Mouse (Mus musculus): Measurements from ENCODE around the gene Bend6.

Bend6 gene

DNA sequence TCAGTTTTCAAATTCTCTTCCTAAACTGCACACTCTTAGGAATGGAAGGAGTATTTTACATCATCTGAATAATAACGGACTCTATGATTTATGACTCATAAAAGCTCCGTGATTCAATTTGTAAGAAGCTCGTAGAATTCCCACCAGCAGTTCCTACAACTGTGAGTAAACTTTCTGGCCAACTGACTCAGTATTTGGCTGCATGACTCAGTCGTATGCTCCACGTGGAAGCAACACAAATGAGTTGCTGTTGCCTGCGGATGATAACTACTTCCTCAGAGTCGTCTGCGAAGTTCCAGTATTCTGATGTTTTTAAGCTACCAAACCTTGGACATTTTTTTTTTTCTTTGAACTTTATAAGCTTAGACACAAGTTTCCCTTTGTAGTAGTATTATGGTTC is 7.4 kb downstream of the Bend6 start:
- Histone ChIP-seq H3K4me1 (replicated peaks; ENCODE audit: low read depth, low read length) (peaks cover 31% of the 10 kb centered on the region), H3K27me3 (ENCODE audit: insufficient read depth, low read length) (no peaks in the 10 kb centered on the region; the same call in 1 of the 2 replicates), H3K4me3 (replicated peaks; ENCODE audit: low read length) (no peak overlapping the region), H3K9me3 (ENCODE audit: low read length) (no peaks in the 10 kb centered on the region), H3K36me3 (ENCODE audit: insufficient read depth, low read length) (no peaks in the 10 kb centered on the region)
- TF ChIP-seq CTCF (conservative IDR thresholded peaks at IDR 0.05; ENCODE audit: low read length) (no peak), NANOG (IDR thresholded peaks at IDR 0.05; ENCODE audit: borderline replicate concordance, low read length) (no peak), POU5F1 (IDR thresholded peaks at IDR 0.05; ENCODE audit: borderline replicate concordance, low read length) (no peak)

DNA sequence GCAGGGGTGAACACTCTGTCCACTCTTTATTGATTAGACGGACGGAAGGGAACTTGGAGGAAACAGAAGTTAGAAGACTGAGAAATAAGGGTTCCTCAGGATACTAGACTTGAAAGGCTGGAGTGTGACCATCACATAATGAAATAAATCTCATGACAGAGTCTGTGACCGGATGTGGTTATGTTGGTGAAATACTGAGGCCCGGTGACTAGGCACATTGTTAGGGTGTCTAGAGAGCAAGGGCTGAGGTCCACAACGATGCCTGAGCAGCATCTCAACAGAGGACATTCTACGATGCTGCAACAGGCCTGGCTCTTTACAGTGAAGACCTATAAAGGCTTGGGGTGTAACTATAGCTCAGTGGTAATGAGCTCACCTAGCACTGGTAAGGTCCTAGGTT is 9.2 kb downstream of the Bend6 start:
- Histone ChIP-seq H3K9me3 (ENCODE audit: low read length) (no peaks in the 10 kb centered on the region), H3K27me3 (ENCODE audit: insufficient read depth, low read length) (no peaks in the 10 kb centered on the region), H3K4me1 (replicated peaks; ENCODE audit: low read depth, low read length) (peaks cover 18% of the 10 kb centered on the region), H3K36me3 (ENCODE audit: insufficient read depth, low read length) (no peaks in the 10 kb centered on the region), H3K4me3 (replicated peaks; ENCODE audit: low read length) (no peak overlapping the region)
- TF ChIP-seq CTCF (conservative IDR thresholded peaks at IDR 0.05; ENCODE audit: low read length) (no peak), POU5F1 (IDR thresholded peaks at IDR 0.05; ENCODE audit: borderline replicate concordance, low read length) (no peak), NANOG (IDR thresholded peaks at IDR 0.05; ENCODE audit: borderline replicate concordance, low read length) (no peak)

DNA sequence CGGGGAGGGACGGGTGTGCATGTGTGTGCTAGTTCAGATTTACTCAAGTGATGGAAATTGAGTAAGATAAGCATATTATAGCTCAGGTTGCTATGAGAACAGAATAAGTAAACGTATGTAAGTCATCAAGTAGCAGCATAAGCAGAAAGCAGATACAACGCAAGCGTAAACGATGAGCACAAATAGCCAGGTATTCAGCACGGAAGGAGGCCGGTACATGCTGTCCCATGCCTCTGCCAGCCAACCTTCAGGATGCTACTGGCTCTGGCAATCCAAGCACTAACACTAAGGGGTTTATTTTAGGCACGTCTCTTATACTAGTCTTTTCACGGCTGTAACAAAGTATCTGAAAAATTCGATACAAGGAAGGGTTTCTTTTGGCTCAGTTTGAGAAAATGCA is 10.2 kb downstream of the Bend6 start:
- Histone ChIP-seq H3K4me3 (replicated peaks; ENCODE audit: low read length) (no peak overlapping the region), H3K36me3 (ENCODE audit: insufficient read depth, low read length) (no peaks in the 10 kb centered on the region), H3K9me3 (ENCODE audit: low read length) (no peaks in the 10 kb centered on the region), H3K27me3 (ENCODE audit: insufficient read depth, low read length) (0 out of 2 replicates have a peak, but pooled peaks cover under 1% of the 10 kb centered on the region), H3K4me1 (replicated peaks; ENCODE audit: low read depth, low read length) (peaks cover 9% of the 10 kb centered on the region)
- TF ChIP-seq POU5F1 (IDR thresholded peaks at IDR 0.05; ENCODE audit: borderline replicate concordance, low read length) (no peak), NANOG (IDR thresholded peaks at IDR 0.05; ENCODE audit: borderline replicate concordance, low read length) (no peak), CTCF (conservative IDR thresholded peaks at IDR 0.05; ENCODE audit: low read length) (no peak)

DNA sequence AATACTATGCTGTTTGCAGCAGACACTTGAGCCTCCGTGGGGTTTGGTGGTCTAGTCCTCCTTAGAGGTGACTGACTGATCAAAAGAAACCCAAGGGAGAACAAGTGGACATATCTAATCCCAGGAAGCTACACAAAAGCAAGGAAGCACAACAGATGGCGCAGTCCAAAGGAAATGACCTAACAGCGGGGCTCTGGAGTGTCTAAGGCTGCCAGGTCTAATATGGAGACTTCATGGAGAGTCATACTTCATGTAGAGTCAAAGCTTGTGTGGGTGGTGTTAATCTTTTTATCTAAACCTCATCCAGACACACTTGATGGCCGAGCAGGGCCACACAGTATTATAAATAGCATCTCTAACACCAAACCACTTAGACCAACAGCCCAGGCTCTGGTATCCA is 10.9 kb downstream of the Bend6 start:
- TF ChIP-seq NANOG (IDR thresholded peaks at IDR 0.05; ENCODE audit: borderline replicate concordance, low read length) (no peak), POU5F1 (IDR thresholded peaks at IDR 0.05; ENCODE audit: borderline replicate concordance, low read length) (no peak), CTCF (conservative IDR thresholded peaks at IDR 0.05; ENCODE audit: low read length) (no peak)
- no peak overlapping the region for H3K4me3 ChIP-seq (replicated peaks; ENCODE audit: low read length)
- no peaks in the 10 kb centered on the region for H3K36me3 ChIP-seq (ENCODE audit: insufficient read depth, low read length)
- peaks cover 10% of the 10 kb centered on the region for H3K4me1 ChIP-seq (replicated peaks; ENCODE audit: low read depth, low read length)
- H3K27me3 ChIP-seq (ENCODE audit: insufficient read depth, low read length): 0 out of 2 replicates have a peak, but pooled peaks cover 4% of the 10 kb centered on the region
- no peaks in the 10 kb centered on the region for H3K9me3 ChIP-seq (ENCODE audit: low read length)

DNA sequence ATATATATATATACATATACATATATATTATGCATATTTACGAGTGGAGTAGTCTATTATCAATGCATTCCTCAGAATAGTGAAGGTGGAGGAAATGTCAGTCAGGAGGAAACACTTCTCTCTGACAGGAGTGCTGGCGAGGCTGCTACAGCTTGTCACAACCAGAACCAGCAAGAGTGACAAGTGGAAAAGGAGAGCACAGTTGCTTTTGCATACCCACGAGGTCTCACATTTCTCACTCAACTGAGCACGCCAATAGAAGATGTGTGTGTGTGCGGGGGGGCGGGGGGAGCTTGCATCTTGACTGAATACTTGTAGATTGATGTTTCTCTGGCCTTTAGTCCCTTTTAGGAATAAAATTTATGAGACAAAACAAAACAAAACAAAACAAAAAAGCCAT is 11.5 kb downstream of the Bend6 start:
- no peak overlapping the region for H3K4me3 ChIP-seq (replicated peaks; ENCODE audit: low read length)
- H3K36me3 ChIP-seq (ENCODE audit: insufficient read depth, low read length): no peaks in the 10 kb centered on the region
- no peak for TF ChIP-seq NANOG (IDR thresholded peaks at IDR 0.05; ENCODE audit: borderline replicate concordance, low read length)
- TF ChIP-seq POU5F1 (IDR thresholded peaks at IDR 0.05; ENCODE audit: borderline replicate concordance, low read length): no peak
- no peak for TF ChIP-seq CTCF (conservative IDR thresholded peaks at IDR 0.05; ENCODE audit: low read length)
- no peaks in the 10 kb centered on the region for H3K9me3 ChIP-seq (ENCODE audit: low read length)
- peaks cover 10% of the 10 kb centered on the region for H3K4me1 ChIP-seq (replicated peaks; ENCODE audit: low read depth, low read length)
- H3K27me3 ChIP-seq (ENCODE audit: insufficient read depth, low read length): peaks cover 7% of the 10 kb centered on the region; the same call in 1 of the 2 replicates

DNA sequence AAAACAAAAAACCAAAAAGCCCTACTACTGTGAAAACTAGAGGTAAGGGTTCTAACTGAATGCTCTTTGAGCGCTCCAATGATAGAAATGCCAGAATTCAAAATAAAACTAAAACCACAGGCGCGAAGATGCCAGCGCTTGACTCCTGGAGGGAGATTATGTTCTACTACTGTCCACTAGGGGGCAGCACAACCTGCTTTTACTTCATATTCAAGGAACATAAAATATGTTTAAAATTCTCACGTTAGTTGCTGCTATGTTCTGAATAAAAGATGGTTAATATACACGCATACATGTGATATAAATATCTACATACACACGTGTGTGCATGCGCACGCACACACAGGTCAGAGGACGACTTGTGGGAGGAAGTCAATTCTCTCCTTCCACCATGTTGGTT is 14.8 kb downstream of the Bend6 start:
- Histone ChIP-seq H3K9me3 (ENCODE audit: low read length) (no peaks in the 10 kb centered on the region), H3K27me3 (ENCODE audit: insufficient read depth, low read length) (peaks cover 7% of the 10 kb centered on the region; the same call in 1 of the 2 replicates), H3K36me3 (ENCODE audit: insufficient read depth, low read length) (no peaks in the 10 kb centered on the region), H3K4me3 (replicated peaks; ENCODE audit: low read length) (no peak overlapping the region), H3K4me1 (replicated peaks; ENCODE audit: low read depth, low read length) (0 out of 2 replicates have a peak, but pooled peaks cover 3% of the 10 kb centered on the region)
- TF ChIP-seq NANOG (IDR thresholded peaks at IDR 0.05; ENCODE audit: borderline replicate concordance, low read length) (no peak), CTCF (conservative IDR thresholded peaks at IDR 0.05; ENCODE audit: low read length) (peak; percentile 65), POU5F1 (IDR thresholded peaks at IDR 0.05; ENCODE audit: borderline replicate concordance, low read length) (no peak)

DNA sequence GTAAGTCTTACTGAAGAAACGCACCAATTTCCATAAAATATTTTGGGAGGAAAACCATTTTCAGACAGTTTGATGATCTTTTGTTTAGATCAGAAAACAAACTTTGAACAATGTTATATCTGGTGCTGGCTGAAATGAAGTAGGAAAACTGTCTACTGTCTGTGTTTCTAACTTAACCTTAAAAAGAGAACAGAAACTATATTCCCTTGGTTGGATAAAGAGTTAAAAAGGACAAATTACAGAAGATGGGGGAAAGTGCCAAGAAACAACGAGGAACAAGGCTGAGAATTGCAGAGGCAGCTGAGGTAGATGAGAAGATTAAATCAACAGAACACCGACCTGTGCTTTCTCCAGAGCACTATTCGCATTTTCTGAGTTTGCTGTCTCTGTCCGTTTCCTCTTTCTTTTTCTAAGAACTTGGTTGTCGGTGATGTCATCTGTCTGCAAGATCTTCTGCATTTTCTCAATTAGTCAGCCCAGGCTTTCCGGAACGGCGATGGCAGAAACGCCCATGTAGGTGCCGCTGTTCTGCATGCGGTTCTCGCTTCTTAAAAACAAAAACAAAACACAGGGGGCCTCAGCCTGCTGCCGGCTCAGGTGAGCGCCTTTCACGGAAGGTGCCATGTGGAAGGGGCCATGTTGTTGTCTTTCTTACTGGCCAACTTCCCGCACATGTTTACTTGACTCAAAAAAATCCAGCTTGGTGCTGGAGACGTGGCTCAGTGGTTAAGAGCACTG is 24.3 kb downstream of the Bend6 start:
- Histone ChIP-seq H3K36me3 (ENCODE audit: insufficient read depth, low read length) (no peaks in the 10 kb centered on the region), H3K27me3 (ENCODE audit: insufficient read depth, low read length) (no peaks in the 10 kb centered on the region), H3K4me1 (replicated peaks; ENCODE audit: low read depth, low read length) (no peaks in the 10 kb centered on the region), H3K9me3 (ENCODE audit: low read length) (no peaks in the 10 kb centered on the region), H3K4me3 (replicated peaks; ENCODE audit: low read length) (no peak overlapping the region)
- TF ChIP-seq POU5F1 (IDR thresholded peaks at IDR 0.05; ENCODE audit: borderline replicate concordance, low read length) (no peak), NANOG (IDR thresholded peaks at IDR 0.05; ENCODE audit: borderline replicate concordance, low read length) (no peak), CTCF (conservative IDR thresholded peaks at IDR 0.05; ENCODE audit: low read length) (no peak; the same call in 1 of the 2 replicates)

DNA sequence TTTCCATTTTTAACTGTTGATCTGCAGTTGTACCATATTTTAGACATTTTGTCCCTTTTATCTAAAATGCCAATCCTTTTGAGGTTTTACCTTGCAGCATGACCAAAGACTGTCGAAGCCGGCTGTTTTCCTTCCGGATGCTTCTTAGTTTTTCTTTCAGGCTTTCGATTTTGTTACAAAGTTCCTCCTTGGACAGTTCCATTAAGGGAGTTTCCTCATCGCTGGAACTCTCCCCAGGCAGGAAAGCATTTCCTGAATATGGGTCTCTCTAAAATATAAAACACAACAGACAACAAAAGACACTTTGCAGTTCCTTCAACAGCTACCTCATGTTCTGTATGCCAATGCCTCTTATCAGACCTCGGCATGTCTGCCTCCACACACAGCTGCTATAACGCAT is 29.4 kb downstream of the Bend6 start:
- H3K36me3 ChIP-seq (ENCODE audit: insufficient read depth, low read length): no peaks in the 10 kb centered on the region
- TF ChIP-seq CTCF (conservative IDR thresholded peaks at IDR 0.05; ENCODE audit: low read length) (no peak), POU5F1 (IDR thresholded peaks at IDR 0.05; ENCODE audit: borderline replicate concordance, low read length) (no peak), NANOG (IDR thresholded peaks at IDR 0.05; ENCODE audit: borderline replicate concordance, low read length) (no peak)
- no peaks in the 10 kb centered on the region for H3K27me3 ChIP-seq (ENCODE audit: insufficient read depth, low read length)
- H3K9me3 ChIP-seq (ENCODE audit: low read length): no peaks in the 10 kb centered on the region
- H3K4me3 ChIP-seq (replicated peaks; ENCODE audit: low read length): no peak overlapping the region
- H3K4me1 ChIP-seq (replicated peaks; ENCODE audit: low read depth, low read length): no peaks in the 10 kb centered on the region

Measured in E14TG2a.4 (cell line).